Mouse (Mus musculus): ENCODE measurements around the gene Aldh16a1.

- TF ChIP-seq CTCF (IDR thresholded peaks at IDR 0.05; ENCODE audit: low read depth) (no peak), EP300 (IDR thresholded peaks at IDR 0.05; ENCODE audit: low read depth) (no peak)
These were observed 59.0 kb downstream of the Aldh16a1 start for GRCm38 (mm10) chr7:45095367-45095766.
